Mouse (Mus musculus): ENCODE data around the gene Lce3f.

Lce3f gene

DNA sequence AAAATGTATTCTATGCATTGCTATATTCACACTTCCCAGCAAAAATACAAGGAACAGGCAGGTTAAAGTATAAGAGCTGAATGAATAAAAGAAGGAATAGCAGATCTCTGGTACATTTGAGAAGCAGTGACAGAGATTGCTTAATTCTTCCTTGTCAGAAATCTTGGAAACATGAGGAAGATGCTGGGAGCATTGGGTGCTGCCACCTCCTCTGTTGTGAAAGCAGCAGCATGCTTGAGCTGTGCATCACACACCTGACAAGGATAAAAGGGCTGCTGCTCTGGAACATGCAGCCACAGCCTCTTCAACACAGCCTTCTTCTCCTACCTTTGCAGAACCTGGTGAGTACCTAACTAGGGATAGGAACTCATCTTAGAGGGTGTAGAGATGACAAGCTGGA lies at the start of gene Lce3f:
TSS of gene Lce3f (plus strand) at position 301 of the 400 bp plus-strand sequence.
- no peak for DNase-seq (ENCODE audit: extremely low spot score, low read depth, low spot score)

DNA sequence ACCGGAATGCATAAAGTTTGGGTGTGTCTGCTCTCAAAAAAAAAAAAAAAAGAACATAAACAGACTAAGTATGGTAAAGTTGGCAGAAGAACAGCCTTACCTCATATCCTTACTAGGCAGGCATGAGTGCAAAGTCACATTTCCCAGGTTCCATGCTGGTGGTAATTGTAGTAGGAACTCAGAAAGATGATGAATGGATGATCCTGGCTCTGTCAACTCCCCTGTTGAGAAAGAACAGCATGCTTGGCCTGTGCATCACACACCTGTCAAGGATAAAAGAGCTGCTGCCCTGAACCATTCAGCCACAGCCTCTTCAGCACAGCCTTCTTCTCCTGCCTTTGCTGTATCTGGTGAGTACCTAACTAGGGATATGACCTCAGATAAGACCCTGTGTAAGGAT lies 47.8 kb upstream of the Lce3f start, which contains the start of gene Lce3c:
TSS of gene Lce3c (plus strand) at position 301 of the 400 bp plus-strand sequence.
- DNase-seq (ENCODE audit: extremely low spot score, low read depth, low spot score), result no peak

DNA sequence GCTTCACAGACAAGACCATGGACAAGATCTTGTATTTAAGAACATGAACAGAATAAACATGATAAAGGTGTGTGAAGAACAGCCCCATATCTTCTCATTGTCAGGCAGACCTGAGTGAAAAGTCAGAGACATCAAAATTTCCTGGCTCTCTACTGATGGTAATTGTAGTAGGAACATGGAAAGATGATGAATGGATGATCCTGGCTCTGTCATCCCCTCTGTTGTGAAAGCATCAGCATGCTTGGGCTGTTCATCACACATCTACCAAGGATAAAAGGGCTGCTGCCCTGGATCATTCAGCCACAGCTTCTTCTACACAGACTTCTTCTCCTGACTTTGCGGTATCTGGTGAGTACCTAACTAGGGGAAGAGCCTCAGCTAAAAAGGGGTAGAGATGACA lies 34.9 kb upstream of the Lce3f start, which contains the start of gene Lce3d:
TSS of gene Lce3d (plus strand) at position 301 of the 400 bp plus-strand sequence.
- no peak for DNase-seq (ENCODE audit: extremely low spot score, low read depth, low spot score)

DNA sequence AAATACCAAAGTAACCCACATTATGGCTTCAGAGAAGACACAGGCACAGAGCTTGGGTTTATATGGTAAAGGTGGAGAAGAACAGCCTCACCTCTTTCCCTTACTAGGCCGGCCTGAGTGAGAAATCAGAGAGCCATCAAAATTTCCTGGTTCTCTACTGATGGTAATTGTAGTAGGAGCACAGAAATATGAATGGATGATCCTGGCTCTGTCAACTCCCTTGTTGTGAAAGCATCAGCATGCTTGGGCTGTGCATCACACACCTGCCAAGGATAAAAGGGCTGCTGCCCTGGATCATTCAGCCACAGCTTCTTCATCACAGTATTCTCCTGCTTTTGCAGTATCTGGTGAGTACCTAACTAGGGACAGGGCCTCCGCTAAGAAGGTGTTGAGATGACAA lies 25.3 kb upstream of the Lce3f start, which contains the start of gene Lce3e:
TSS of gene Lce3e (plus strand) at position 301 of the 400 bp plus-strand sequence.
- no peak for DNase-seq (ENCODE audit: extremely low spot score, low read depth, low spot score)

DNA sequence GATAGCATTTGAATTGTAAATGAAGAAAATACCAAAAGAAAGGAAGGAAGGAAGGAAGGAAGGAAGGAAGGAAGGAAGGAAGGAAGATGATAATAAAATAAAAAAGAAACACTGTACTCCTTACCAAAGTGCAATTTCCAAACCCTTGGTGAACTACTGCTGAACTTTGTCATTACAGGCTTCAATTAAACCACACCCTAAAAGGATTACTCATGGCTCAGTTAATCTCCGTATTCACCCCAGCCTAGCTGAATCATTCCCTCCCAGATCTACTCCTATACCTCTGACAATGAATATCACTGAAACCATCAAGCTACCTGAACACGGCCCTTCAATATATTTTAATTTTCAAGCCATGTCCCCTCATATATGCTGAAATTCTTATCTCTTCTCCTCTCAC lies 13.5 kb upstream of the Lce3f start:
- no peak for DNase-seq (ENCODE audit: extremely low spot score, low read depth, low spot score)

DNA sequence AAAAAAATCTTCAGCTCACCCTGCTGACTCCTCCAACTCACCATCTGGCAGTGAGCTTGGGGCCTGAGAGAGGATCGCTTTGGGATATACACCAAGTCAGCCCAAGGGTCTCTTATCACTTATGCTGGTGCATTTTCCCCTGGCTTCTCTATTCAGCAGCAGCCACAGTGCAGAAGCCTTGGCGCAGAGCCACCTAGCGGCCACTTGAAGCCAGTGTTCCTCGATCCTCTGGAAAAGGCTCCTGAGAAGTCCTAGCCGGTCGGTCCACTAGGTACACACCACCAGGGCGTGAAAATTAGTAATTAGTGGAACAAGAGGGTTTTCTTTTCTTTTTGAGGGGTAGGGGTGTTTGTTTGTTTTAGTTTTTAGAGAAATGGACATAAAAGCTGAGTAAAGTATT lies 6.7 kb downstream of the Lce3f start:
- no peak for DNase-seq (ENCODE audit: extremely low spot score, low read depth, low spot score)

DNA sequence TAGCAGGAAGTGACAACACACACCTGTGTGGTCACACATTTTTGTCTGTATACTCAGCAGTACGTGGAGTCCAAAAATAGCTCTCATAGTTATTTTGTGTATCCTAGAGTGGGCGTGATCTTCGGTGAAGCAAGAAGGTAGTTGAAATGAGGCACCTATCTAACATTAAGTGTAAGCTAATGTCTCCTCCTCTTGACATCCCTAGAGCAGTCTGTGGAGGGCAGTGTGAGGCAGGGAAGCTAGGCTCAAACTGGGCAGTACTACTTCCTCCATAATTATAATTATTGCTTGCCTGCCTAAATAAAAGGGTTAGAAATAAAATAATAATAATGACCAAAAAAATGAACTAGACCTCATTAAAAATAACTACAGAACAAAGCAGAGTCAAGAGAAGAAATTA lies 8.6 kb downstream of the Lce3f start:
- no peak for DNase-seq (ENCODE audit: extremely low spot score, low read depth, low spot score)

DNA sequence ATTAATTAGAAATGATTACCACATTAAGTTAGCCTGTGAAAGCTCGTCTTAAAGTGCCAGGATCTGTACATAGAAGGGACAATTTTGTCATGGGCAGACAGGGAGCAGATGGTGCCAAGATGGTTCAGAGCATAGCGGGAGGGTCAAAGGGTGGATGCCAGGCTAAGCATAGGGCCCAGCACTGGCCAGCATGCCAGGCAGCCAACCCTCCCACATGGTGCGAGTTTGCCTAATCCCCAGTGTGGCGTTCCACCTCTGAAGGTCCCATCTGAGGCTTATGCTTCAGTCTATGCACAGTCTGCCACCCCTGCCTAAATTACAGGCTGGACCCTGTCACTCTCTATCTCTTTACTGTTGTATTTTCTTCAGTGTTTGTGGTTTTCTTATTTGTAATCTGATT lies 10.8 kb downstream of the Lce3f start:
- no peak for DNase-seq (ENCODE audit: extremely low spot score, low read depth, low spot score)

DNA sequence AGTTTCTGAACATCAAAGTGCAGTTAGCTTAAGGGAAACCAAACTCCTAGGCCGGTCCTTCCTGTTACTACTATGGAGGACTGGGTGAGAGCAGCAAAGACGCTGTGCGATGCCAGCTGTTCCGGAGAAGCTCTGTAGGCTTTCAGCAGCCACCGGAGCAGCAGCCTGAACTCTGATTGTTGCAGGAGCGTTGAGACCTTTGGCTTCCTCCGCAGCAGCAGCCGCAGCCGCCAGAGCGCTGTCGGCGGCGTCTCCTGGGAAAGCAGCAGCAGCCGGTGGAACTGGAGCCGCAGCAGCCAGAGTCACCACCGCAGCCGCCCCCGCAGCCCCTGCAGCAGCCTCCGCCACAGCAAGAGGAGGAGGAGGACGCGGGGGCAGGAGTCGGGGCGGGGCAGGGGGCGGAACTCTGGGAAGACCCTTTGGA lies 22.4 kb downstream of the Lce3f start:
- peak; percentile 6 for DNase-seq (ENCODE audit: extremely low spot score, low read depth, low spot score)

DNA sequence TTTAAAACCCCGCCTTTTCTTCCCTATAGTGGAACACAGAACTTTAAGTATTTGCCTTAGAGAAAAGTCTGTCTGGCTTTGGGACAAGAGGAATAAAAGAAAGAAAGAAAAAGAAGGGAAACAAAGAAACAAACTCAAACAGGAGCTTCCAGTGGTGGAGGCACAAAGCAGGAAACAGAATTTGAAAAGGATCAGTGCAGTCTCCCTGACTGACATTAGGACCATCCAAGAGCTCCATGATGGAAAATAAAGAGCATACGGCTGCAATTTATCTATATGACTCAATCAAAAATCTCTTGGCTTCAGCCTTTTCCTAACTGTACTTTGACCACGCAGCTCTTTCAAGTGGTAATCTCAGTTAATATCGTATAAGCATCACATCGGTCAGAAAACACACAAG lies 22.8 kb downstream of the Lce3f start:
- DNase-seq (ENCODE audit: extremely low spot score, low read depth, low spot score), result no peak

DNA sequence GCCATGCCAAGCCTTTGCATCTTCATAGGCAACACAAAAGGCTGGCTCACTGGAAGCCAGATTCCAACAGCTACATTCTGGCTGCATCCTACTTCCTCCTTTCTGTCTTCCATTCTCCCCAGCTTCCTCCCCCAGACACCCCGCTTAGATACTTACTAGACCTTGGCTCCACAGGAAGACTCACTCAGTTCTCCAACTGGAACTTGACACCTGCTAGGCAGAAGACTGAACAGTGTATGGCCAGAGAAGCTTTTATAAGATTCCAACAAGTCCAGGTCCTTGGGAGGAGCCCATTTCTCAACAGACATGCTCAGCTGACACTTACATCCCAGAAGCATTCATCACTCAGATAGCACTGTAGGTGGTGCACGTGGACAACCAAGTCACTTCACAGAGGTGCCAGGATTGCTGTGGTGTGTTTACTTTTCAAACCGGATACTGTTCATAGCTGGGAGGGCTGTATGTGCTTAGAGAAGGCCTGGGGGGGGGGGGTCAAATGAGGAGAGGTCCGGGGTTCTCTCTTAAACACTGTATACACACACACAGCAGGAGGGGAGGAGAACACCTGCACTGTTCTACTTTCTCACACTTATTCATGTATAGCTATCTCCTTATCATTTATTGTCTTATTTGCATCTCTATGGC lies 23.6 kb downstream of the Lce3f start, which contains the start of gene Crct1:
TSS of gene Crct1 (minus strand) at position 228 of the 645 bp plus-strand sequence.
- DNase-seq (ENCODE audit: extremely low spot score, low read depth, low spot score), result no peak

DNA sequence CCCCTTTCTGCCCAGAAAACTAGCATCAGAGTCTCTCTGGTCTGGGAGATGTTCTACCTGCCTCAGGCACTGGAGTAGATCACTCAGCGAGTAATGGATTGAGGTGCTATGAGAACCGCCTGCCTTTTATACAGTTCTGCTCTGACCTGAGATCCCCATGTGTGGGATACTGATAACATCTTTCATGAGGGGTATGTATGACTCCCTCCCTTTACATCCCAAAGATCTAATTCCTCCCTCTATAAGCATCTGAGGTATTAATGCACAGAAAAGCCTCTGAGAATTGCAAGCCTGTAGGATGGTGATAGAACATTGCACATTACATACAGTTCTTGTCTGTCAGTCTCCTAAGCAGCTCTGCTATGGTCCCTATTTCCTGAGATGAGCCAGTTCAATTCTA lies 26.9 kb downstream of the Lce3f start, which contains the start of gene Lce1m:
TSS of gene Lce1m (minus strand) at position 101 of the 400 bp plus-strand sequence.
- DNase-seq (ENCODE audit: extremely low spot score, low read depth, low spot score), result no peak

DNA sequence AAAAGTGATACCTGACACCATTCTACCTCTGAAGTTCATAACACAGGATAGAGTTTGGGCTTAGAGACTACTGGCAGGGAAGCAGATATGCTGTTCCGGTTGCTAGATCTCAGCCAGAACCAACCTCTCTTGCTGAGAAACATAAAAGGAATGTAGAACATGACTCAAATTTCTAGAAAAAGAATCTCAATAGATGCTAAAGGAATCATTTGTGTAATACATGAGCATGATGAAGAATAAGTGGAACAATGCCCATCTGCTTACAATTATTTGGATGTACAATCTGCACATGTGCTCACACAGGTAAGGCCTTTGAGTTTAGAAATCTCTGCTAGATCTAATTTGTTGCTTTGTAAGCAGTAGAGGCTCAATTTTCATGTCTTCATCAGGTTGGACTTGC lies 29.1 kb downstream of the Lce3f start:
- no peak for DNase-seq (ENCODE audit: extremely low spot score, low read depth, low spot score)

DNA sequence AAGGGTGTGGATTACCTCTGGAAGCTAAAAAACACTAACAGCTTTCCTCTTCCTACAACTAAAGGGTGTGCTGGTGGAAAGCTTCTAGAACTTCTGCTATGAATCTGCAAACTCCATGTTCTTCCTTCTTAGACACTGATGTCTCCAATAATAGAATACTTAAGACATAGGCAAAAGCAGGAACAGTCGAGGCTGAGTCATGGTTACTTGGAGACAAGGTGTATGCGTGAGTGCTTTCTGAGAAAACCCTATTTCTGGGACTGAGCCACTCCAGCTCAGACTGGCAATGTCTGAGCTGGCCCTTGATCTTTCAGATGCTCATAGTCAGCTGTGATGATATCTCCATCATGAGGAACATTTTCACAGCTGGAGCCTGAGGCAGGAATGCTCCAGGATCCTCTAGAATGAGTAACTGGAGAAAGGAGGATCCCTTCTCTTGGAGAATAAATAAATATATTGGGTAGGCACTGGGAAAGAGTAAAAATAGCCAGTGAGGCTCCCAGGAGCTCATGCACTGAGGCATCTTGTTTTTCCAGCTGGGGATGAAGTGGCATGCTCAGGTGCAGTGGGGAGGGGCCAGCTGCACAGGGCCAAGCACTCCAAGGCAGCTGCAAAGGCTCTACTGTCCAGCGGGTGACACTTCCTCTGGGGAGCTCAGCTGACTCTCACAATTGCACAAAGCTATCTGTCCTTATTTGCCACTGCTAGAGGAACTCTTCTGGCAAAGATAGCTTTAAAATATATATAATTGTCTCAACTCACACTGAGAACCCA lies 31.6 kb downstream of the Lce3f start:
- DNase-seq (ENCODE audit: extremely low spot score, low read depth, low spot score), result no peak

DNA sequence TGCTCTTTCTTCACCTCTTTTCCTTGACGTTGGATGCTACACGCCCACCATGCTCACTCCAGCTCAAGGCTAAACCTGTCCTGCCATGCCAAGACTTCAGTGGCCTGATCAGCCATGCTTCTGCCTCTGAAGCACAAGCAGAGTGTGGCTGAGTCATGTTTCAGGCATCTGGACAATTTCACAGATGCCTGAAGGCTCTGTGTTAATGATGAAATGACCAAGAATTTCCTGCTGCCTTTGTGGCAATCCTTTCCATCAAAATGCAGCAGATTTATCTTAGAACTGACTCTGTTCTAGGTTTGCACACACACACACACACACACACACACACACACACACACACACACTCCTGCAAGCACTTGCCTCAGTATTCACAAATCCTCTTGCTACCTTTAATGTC lies 33.5 kb downstream of the Lce3f start:
- no peak for DNase-seq (ENCODE audit: extremely low spot score, low read depth, low spot score)

DNA sequence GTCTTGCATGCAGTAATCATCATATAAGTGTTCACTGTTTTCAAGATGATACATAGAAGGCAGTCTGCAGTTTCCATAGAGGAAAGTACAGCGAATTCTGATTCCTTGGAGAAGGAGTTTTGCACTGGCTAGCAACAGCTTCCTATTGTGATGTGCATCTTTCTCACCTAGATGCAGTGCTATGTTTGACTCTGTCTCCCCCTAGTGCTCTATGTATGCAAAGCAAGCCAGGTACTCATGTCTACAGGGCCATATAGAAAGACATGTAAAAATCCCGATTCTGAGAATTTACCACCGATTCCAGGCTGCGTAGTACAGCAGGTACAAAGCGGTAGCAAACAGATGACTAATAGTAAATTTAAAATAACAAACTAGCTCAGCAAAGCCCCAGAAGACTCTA lies 39.4 kb downstream of the Lce3f start:
- DNase-seq (ENCODE audit: extremely low spot score, low read depth, low spot score), result no peak
